Mouse (Mus musculus): ENCODE data around the gene Tbc1d10b.

Tbc1d10b gene

GRCm38 (mm10) chr7:127225147-127225995 lies 17.1 kb upstream of the Tbc1d10b start:
- in situ Hi-C loops (cut with MboI, MseI), result no loop called here

- in situ Hi-C loops (cut with MboI, MseI), result loop anchor here (25.0 kb wide), 1 partner anchor 1013 kb away; the partner anchor contains the start of genes 9130023H24Rik, Armc5 and Tgfb1i1
These were observed 16.3 kb upstream of the Tbc1d10b start for GRCm38 (mm10) chr7:127224616-127225015.

GRCm38 (mm10) chr7:127223515-127224478 lies 15.5 kb upstream of the Tbc1d10b start:
- in situ Hi-C loops (cut with MboI, MseI), result loop anchor here (25.0 kb wide), 1 partner anchor 1014 kb away; the partner anchor contains the start of genes 9130023H24Rik, Armc5 and Tgfb1i1

DNA sequence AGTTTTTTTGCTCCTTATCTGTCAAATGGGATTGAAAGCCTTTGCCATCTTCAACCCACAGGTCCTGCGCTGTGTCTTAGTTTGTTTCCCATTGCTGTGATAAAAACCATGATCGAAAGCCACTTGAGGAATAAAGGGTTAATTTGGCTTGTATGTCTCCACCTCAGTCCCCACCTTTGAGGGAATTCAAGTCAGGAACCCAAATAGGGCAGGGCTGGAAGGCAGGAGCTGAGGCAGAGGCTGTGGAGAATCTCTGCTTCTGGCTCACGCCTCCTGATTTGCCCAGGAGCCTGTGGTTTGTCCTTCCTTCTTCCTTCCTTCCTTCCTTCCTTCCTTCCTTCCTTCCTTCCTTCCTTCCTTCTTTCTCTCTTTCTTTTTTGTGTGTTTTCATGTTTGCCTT lies 14.8 kb upstream of the Tbc1d10b start:
- in situ Hi-C loops (cut with MboI, MseI), result loop anchor here (25.0 kb wide), 1 partner anchor 1014 kb away; the partner anchor contains the start of genes 9130023H24Rik, Armc5 and Tgfb1i1

DNA sequence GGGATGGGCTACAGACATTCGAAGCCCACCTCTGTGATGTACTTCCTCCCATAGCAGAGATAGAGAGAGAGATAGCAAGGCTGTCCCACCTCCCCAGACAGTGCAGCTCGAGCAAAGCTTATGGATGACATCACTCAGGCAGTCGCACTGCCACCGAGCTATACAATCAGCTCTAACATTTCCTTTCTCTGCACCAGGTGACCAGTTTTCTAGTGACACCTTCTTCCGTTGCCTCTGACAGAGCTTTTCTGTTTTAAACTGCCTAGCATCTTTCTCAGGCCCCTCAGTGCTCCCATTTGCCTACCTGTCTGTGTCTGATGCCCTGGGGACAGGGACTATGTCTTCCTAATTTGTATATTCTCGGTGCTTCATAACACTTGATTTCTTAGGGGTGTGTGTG lies 12.2 kb upstream of the Tbc1d10b start:
- in situ Hi-C loops (cut with MboI, MseI), result loop anchor here (25.0 kb wide), 1 partner anchor 1017 kb away; the partner anchor contains the start of genes 9130023H24Rik, Armc5 and Tgfb1i1

GRCm38 (mm10) chr7:127218670-127219069 lies 10.4 kb upstream of the Tbc1d10b start:
- in situ Hi-C loops (cut with MboI, MseI), result loop anchor here (5.0 to 25.0 kb wide), 2 partner anchors 74 to 1019 kb away; partner anchors contain the start of genes 9130023H24Rik, Armc5 and Tgfb1i1

- in situ Hi-C loops (cut with MboI, MseI), result loop anchor here (5.0 to 25.0 kb wide), 2 partner anchors 74 to 1019 kb away; partner anchors contain the start of genes 9130023H24Rik, Armc5 and Tgfb1i1
These were observed 9.8 kb upstream of the Tbc1d10b start for GRCm38 (mm10) chr7:127217901-127218642.

- in situ Hi-C loops (cut with MboI, MseI), result loop anchor here (5.0 to 25.0 kb wide), 2 partner anchors 75 to 1020 kb away; partner anchors contain the start of genes 9130023H24Rik, Armc5 and Tgfb1i1
These were observed 9.2 kb upstream of the Tbc1d10b start for GRCm38 (mm10) chr7:127217475-127217874.

DNA sequence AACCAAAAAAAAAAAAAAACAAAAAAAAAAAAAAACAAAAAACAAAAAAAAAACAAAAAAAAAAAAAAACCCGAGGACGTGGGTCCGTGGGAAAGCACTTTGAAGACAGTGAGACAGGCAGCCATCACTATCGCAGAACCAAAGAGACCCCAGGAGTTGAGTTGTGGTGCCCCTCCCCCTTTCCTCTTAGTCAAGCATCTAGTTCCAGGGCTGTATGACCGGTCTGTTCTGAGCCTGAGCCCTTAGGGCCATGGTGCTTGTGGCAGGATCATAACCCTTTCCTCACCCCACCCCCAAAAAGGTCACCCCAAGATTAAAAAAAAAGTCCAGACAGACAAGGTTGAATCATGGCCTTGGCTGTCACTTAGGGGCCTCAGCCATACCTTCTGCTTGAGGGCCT lies 8.0 kb upstream of the Tbc1d10b start:
- in situ Hi-C loops (cut with MboI, MseI), result loop anchor here (5.0 to 25.0 kb wide), 2 partner anchors 76 to 1021 kb away; partner anchors contain the start of genes 9130023H24Rik, Armc5 and Tgfb1i1

- in situ Hi-C loops (cut with MboI, MseI), result loop anchor here (5.0 to 25.0 kb wide), 2 partner anchors 77 to 1022 kb away; partner anchors contain the start of genes 9130023H24Rik, Armc5 and Tgfb1i1
These were observed 7.0 kb upstream of the Tbc1d10b start for GRCm38 (mm10) chr7:127214981-127215871.

- in situ Hi-C loops (cut with MboI, MseI), result loop anchor here (25.0 kb wide), 1 partner anchor 1023 kb away; the partner anchor contains the start of genes 9130023H24Rik, Armc5 and Tgfb1i1
These were observed 6.3 kb upstream of the Tbc1d10b start for GRCm38 (mm10) chr7:127214521-127214920.

DNA sequence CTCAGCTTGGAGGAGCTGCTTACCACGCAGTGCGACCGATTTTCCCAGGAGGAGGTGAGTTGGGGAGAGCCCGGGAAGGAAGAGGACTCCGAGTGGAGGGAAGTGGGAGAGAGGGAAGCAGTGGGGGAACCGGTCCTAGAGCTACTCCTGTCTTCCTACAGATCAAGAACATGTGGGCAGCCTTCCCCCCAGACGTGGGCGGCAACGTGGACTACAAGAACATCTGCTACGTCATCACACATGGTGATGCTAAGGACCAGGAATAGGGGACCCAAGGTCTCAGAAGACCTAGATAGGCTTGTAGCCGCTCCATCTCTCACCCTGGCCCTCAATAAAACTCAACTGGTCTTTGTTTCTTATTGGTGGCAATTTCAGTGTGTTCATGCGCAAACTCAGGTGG lies 5.7 kb upstream of the Tbc1d10b start:
- in situ Hi-C loops (cut with MboI, MseI), result loop anchor here (25.0 kb wide), 1 partner anchor 1023 kb away; the partner anchor contains the start of genes 9130023H24Rik, Armc5 and Tgfb1i1

- in situ Hi-C loops (cut with MboI, MseI), result loop anchor here (25.0 kb wide), 1 partner anchor 1024 kb away; the partner anchor contains the start of genes 9130023H24Rik, Armc5 and Tgfb1i1
These were observed 5.2 kb upstream of the Tbc1d10b start for GRCm38 (mm10) chr7:127213485-127213884.

DNA sequence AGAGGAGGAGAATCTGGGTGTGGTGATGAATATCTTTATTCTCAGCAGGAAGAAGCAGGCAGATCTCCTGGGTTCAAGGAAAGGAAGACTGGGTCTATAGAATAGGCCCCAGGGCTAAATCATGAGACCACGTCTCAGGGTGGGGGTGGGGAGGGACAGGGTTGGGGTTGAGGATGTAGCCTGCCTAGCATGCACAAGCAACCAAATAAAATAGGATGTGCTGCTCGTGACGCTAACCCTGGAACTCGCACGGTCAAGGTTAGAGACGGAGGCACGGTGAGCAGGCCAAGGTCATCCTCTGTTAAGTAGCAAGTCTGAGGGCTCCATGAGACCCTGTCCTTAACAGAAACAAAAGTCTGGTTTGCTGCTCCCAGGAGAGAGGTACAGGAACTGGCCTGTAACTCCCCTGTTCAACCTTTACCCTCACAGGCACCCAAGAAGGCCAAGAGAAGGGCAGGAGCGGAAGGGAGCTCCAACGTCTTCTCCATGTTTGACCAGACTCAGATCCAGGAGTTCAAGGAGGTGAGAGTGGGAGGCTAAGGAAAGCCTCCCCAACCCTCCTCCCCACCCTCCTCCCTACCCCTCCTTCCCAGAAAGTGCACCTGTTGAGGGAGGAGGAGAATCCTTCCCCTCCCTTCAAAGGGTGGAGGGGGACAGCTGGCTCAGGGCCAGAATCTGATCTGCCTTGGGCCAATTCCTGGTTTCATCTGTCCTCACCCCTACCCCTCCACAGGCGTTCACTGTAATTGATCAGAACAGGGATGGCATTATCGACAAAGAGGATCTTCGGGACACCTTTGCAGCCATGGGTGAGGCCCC lies 4.4 kb upstream of the Tbc1d10b start:
- in situ Hi-C loops (cut with MboI, MseI), result loop anchor here (25.0 kb wide), 1 partner anchor 1025 kb away; the partner anchor contains the start of genes 9130023H24Rik, Armc5 and Tgfb1i1

GRCm38 (mm10) chr7:127211014-127211745 lies 2.9 kb upstream of the Tbc1d10b start:
- in situ Hi-C loops (cut with MboI, MseI), result loop anchor here (25.0 kb wide), 1 partner anchor 1026 kb away; the partner anchor contains the start of genes 9130023H24Rik, Armc5 and Tgfb1i1

GRCm38 (mm10) chr7:127210266-127210665 lies 2.0 kb upstream of the Tbc1d10b start:
- in situ Hi-C loops (cut with MboI, MseI), result loop anchor here (25.0 kb wide), 1 partner anchor 1027 kb away; the partner anchor contains the start of genes 9130023H24Rik, Armc5 and Tgfb1i1

GRCm38 (mm10) chr7:127209851-127210250 lies 1.6 kb upstream of the Tbc1d10b start:
- in situ Hi-C loops (cut with MboI, MseI), result loop anchor here (25.0 kb wide), 1 partner anchor 1027 kb away; the partner anchor contains the start of genes 9130023H24Rik, Armc5 and Tgfb1i1

All from T-helper 1 cell (primary cell).